Comparison of ENCODE assay signal across 19 mouse cellular contexts in the genomic region with DNA sequence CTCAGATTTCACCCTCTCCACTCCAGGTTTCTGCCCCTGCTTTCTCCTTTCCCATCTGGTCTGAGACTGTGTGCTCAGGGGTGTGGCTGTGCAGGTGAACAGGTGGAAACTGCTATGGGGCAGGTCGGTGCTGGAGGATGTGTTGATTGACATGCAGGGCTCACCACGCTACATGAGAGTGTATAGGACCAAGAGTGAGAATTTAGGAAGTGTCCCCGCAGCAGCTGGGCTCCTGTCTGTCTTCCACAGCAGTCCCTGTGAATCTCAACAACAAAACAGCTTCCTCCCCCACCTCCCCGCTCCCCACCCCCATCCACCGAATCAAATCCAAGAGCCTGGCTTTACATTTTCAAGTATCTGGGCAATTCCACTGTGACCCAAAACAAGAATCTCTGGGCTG. TPM values are rescaled to one million over a fixed set of nuclear protein-coding genes. Genes with fewer than 3 reads are reported as not detected.
DNase-seq lines count a peak whose midpoint lies in the region; ATAC-seq lines count a peak whose summit lies in the region.
"Had no signal": no experiment of that assay in that cellular context is flagged by ENCODE, and none has a peak within 500 bp of the region (broad histone marks: within the 10 kb centered on the region; RNA-seq: fewer than 3 reads in every experiment).

No protein-coding gene starts in this region.

- ATAC-seq in heart, embryonic 11.5 days (replicated peaks; ENCODE audit: insufficient number of reproducible peaks, low FRiP score, low TSS enrichment) = no peak
- peak; percentile 69; the same call in 1 of the 2 replicates for ATAC-seq in lung, embryonic 16.5 days (ENCODE audit: low read depth)
- peak; percentile 32; the same call in 1 of the 2 replicates for ATAC-seq in embryonic facial prominence, embryonic 11.5 days (replicated peaks; ENCODE audit: insufficient number of reproducible peaks, low FRiP score, low TSS enrichment, low read depth)
- peak; percentile 22; the same call in 1 of the 2 replicates for ATAC-seq in forebrain, embryonic 14.5 days
- ATAC-seq: liver, postnatal 0 days had no signal

- no peak overlapping the region for H3K27ac ChIP-seq in heart, embryonic 11.5 days (ENCODE audit: low read depth, low read length)
- H3K27ac ChIP-seq in lung, embryonic 16.5 days (ENCODE audit: low read length) = no peak overlapping the region
- peak overlapping the region; percentile 32; the same call in 1 of the 2 replicates for H3K27ac ChIP-seq in embryonic facial prominence, embryonic 11.5 days (replicated peaks; ENCODE audit: low read depth, low read length)
- H3K27ac ChIP-seq in forebrain, embryonic 14.5 days (ENCODE audit: low read depth, low read length) = no peak overlapping the region
- H3K27ac ChIP-seq: embryonic facial prominence, embryonic 13.5 days had no signal

- peaks cover 7% of the 10 kb centered on the region for H3K4me1 ChIP-seq in heart, embryonic 11.5 days (ENCODE audit: control insufficient read depth, insufficient read depth, low read length)
- H3K4me1 ChIP-seq in lung, embryonic 16.5 days (replicated peaks; ENCODE audit: control insufficient read depth, insufficient read depth, low read length) = peaks cover 9% of the 10 kb centered on the region
- H3K4me1 ChIP-seq in embryonic facial prominence, embryonic 11.5 days (ENCODE audit: control insufficient read depth, insufficient read depth, low read length) = no peaks in the 10 kb centered on the region
- H3K4me1 ChIP-seq in forebrain, embryonic 14.5 days (ENCODE audit: control insufficient read depth, insufficient read depth, low read length) = peaks cover 27% of the 10 kb centered on the region

- H3K9me3 ChIP-seq in heart, embryonic 11.5 days (replicated peaks; ENCODE audit: control insufficient read depth, low read length) = no peaks in the 10 kb centered on the region
- no peaks in the 10 kb centered on the region for H3K9me3 ChIP-seq in lung, embryonic 16.5 days (ENCODE audit: control insufficient read depth, low read length)
- H3K9me3 ChIP-seq in embryonic facial prominence, embryonic 11.5 days (replicated peaks; ENCODE audit: control insufficient read depth, low read length) = no peaks in the 10 kb centered on the region
- no peaks in the 10 kb centered on the region for H3K9me3 ChIP-seq in forebrain, embryonic 14.5 days (replicated peaks; ENCODE audit: control insufficient read depth, low read length)
- H3K9me3 ChIP-seq: embryonic facial prominence, embryonic 13.5 days had no signal

- 29% methylated on average over 5 of the region's 5 CpGs for WGBS in heart, embryonic 11.5 days (ENCODE audit: insufficient replicate concordance)
- WGBS in lung, embryonic 16.5 days = 13% methylated on average over 5 of the region's 5 CpGs
- 13% methylated on average over 5 of the region's 5 CpGs for WGBS in embryonic facial prominence, embryonic 11.5 days
- WGBS in forebrain, embryonic 14.5 days = 4% methylated on average over 5 of the region's 5 CpGs

- H3K9ac ChIP-seq in heart, embryonic 11.5 days (ENCODE audit: low read depth, low read length) = no peak overlapping the region
- no peak overlapping the region for H3K9ac ChIP-seq in lung, embryonic 16.5 days (ENCODE audit: low read length)
- H3K9ac ChIP-seq in embryonic facial prominence, embryonic 11.5 days (replicated peaks; ENCODE audit: low read length) = no peak overlapping the region
- H3K9ac ChIP-seq in forebrain, embryonic 14.5 days (ENCODE audit: low read length) = no peak overlapping the region
- H3K9ac ChIP-seq: embryonic facial prominence, embryonic 13.5 days; liver, postnatal 0 days had no signal

- no peak overlapping the region for H3K4me3 ChIP-seq in heart, embryonic 11.5 days (ENCODE audit: low read depth, low read length)
- H3K4me3 ChIP-seq in lung, embryonic 16.5 days (ENCODE audit: low read length) = no peak overlapping the region
- H3K4me3 ChIP-seq in embryonic facial prominence, embryonic 11.5 days (ENCODE audit: low read depth, low read length) = no peak overlapping the region
- H3K4me3 ChIP-seq in forebrain, embryonic 14.5 days (ENCODE audit: low read depth, low read length) = no peak overlapping the region
- H3K4me3 ChIP-seq: embryonic facial prominence, embryonic 13.5 days; myocyte had no signal

- H3K36me3 ChIP-seq in heart, embryonic 11.5 days (ENCODE audit: control insufficient read depth, insufficient read depth, low read length) = no peaks in the 10 kb centered on the region
- H3K36me3 ChIP-seq in lung, embryonic 16.5 days (ENCODE audit: control insufficient read depth, insufficient read depth, low read length) = no peaks in the 10 kb centered on the region
- no peaks in the 10 kb centered on the region for H3K36me3 ChIP-seq in embryonic facial prominence, embryonic 11.5 days (replicated peaks; ENCODE audit: control insufficient read depth, insufficient read depth, low read depth, low read length)
- no peaks in the 10 kb centered on the region for H3K36me3 ChIP-seq in forebrain, embryonic 14.5 days (ENCODE audit: control insufficient read depth, insufficient read depth, low read length)
- H3K36me3 ChIP-seq: embryonic facial prominence, embryonic 13.5 days had no signal

- DNase-seq in heart, adult 9 months (ENCODE audit: low spot score in 2 of 2) = no peak
- DNase-seq in lung, postnatal 14 days = no peak
- no peak for DNase-seq in embryonic facial prominence, embryonic 11.5 days (ENCODE audit: low spot score)
- no peak for DNase-seq in forebrain, embryonic 14.5 days (ENCODE audit: low spot score)
- DNase-seq in frontal cortex, postnatal 36 days (ENCODE audit: low spot score in 2 of 2) = no peak
- DNase-seq in T-cell, adult 2 months (ENCODE audit: low spot score) = no peak
- DNase-seq: adrenal gland, postnatal 14 days; B cell, adult 2 months; cerebellum, adult 11-12 months; cerebellum, postnatal 25 days; gastrocnemius, postnatal 10 days; heart, adult 18-20 months; liver; liver, postnatal 0 days; thymus, adult 2 months had no signal

- peak overlapping the region; percentile 24; the same call in 1 of the 2 replicates for H3K4me2 ChIP-seq in heart, embryonic 11.5 days
- no peak overlapping the region for H3K4me2 ChIP-seq in lung, embryonic 16.5 days (ENCODE audit: low read depth, low read length)
- no peak overlapping the region for H3K4me2 ChIP-seq in embryonic facial prominence, embryonic 11.5 days (ENCODE audit: low read depth, low read length)
- H3K4me2 ChIP-seq in forebrain, embryonic 14.5 days (ENCODE audit: low read length) = no peak overlapping the region
- H3K4me2 ChIP-seq: embryonic facial prominence, embryonic 13.5 days had no signal

- H3K27me3 ChIP-seq in heart, embryonic 11.5 days (ENCODE audit: control insufficient read depth, insufficient read depth, low read length) = no peaks in the 10 kb centered on the region
- no peaks in the 10 kb centered on the region for H3K27me3 ChIP-seq in lung, embryonic 16.5 days (ENCODE audit: control insufficient read depth, insufficient read depth, low read depth, low read length)
- H3K27me3 ChIP-seq in embryonic facial prominence, embryonic 11.5 days (ENCODE audit: control insufficient read depth, insufficient read depth, low read length) = no peaks in the 10 kb centered on the region
- H3K27me3 ChIP-seq in forebrain, embryonic 14.5 days (replicated peaks; ENCODE audit: control insufficient read depth, insufficient read depth, low read length) = no peaks in the 10 kb centered on the region

RNA-seq across cellular contexts. Expression of a gene that starts 13.3 kb away (rescaled TPM):
- polyA plus RNA-seq in heart, embryonic 11.5 days (2014; fragmentation: Nextera tagmentation; extraction: Ambion mirVana) = 1.8 and 1.9 TPM in 2 replicates
- 3.8 and 5.3 TPM in 2 replicates for polyA plus RNA-seq in lung, embryonic 16.5 days (2015; fragmentation: Nextera tagmentation; extraction: Ambion mirVana)
- 10.8 and 13.2 TPM in 2 replicates for polyA plus RNA-seq in embryonic facial prominence, embryonic 11.5 days (2014; fragmentation: Nextera tagmentation; extraction: Ambion mirVana)
- 16.5 and 19.2 TPM in 2 replicates for polyA plus RNA-seq in forebrain, embryonic 14.5 days (2014; fragmentation: Nextera tagmentation; extraction: Ambion mirVana)
